Mouse (Mus musculus) cerebellum, postnatal 4 days (tissue): ENCODE results near the gene Mcoln1.

Source experiments
- DNase-seq, 2 experiments: peaks; one replicate each; pipeline ENCODE4 v3.0.0; 2022; ENCODE audit warnings: low spot score in 2 of 2, mixed read lengths in 1 of 2

Mcoln1 gene

GRCm38 (mm10) chr8:3500235-3501090 is at the start of gene Mcoln1:
TSS of gene Mcoln1 (plus strand) at chr8:3500457.
- peak; percentile 97 to 98 for DNase-seq

GRCm38 (mm10) chr8:3450670-3451069 is 49.6 kb upstream of the Mcoln1 start:
- peak; percentile 38 to 62 for DNase-seq

- no peak for DNase-seq
Observed at GRCm38 (mm10) chr8:3451992-3452391, 48.3 kb upstream of the Mcoln1 start.

GRCm38 (mm10) chr8:3463248-3463647 is 37.0 kb upstream of the Mcoln1 start:
- DNase-seq: no peak

GRCm38 (mm10) chr8:3464309-3464708 is 35.9 kb upstream of the Mcoln1 start:
- peak in 1 of 2 experiments; percentile 40 for DNase-seq

GRCm38 (mm10) chr8:3467006-3467885 is 33.0 kb upstream of the Mcoln1 start, which contains the start of gene Pex11g:
TSS of gene Pex11g (minus strand) at chr8:3467680.
- DNase-seq: peak; percentile 81 to 95

- no peak for DNase-seq
Observed at GRCm38 (mm10) chr8:3467886-3468545, 32.2 kb upstream of the Mcoln1 start.

GRCm38 (mm10) chr8:3468838-3469237 is 31.4 kb upstream of the Mcoln1 start:
- no peak for DNase-seq

- no peak for DNase-seq
Observed at GRCm38 (mm10) chr8:3470562-3470961, 29.7 kb upstream of the Mcoln1 start, which contains the start of gene Tex45. TSS of gene Tex45 (plus strand) at chr8:3470862.

- DNase-seq: no peak
Observed at GRCm38 (mm10) chr8:3475715-3476429, 24.4 kb upstream of the Mcoln1 start.

- DNase-seq: no peak
Observed at GRCm38 (mm10) chr8:3480221-3480785, 20.0 kb upstream of the Mcoln1 start.

GRCm38 (mm10) chr8:3481605-3482004 is 18.7 kb upstream of the Mcoln1 start:
- DNase-seq: no peak

- no peak for DNase-seq
Observed at GRCm38 (mm10) chr8:3482240-3482740, 18.0 kb upstream of the Mcoln1 start.

GRCm38 (mm10) chr8:3483546-3483945 is 16.7 kb upstream of the Mcoln1 start:
- DNase-seq: no peak

- no peak for DNase-seq
Observed at GRCm38 (mm10) chr8:3485192-3485591, 15.1 kb upstream of the Mcoln1 start.

GRCm38 (mm10) chr8:3492901-3493844 is 7.1 kb upstream of the Mcoln1 start, which contains the start of gene Zfp358:
TSS of gene Zfp358 (plus strand) at chr8:3493138.
- peak; percentile 57 to 81 for DNase-seq

- no peak for DNase-seq
Observed at GRCm38 (mm10) chr8:3493845-3494208, 6.4 kb upstream of the Mcoln1 start.

- no peak for DNase-seq
Observed at GRCm38 (mm10) chr8:3495578-3496427, 4.5 kb upstream of the Mcoln1 start.

GRCm38 (mm10) chr8:3496428-3496748 is 3.9 kb upstream of the Mcoln1 start:
- no peak for DNase-seq
